ENCODE assay signal across 21 mouse cellular contexts in the genomic region with DNA sequence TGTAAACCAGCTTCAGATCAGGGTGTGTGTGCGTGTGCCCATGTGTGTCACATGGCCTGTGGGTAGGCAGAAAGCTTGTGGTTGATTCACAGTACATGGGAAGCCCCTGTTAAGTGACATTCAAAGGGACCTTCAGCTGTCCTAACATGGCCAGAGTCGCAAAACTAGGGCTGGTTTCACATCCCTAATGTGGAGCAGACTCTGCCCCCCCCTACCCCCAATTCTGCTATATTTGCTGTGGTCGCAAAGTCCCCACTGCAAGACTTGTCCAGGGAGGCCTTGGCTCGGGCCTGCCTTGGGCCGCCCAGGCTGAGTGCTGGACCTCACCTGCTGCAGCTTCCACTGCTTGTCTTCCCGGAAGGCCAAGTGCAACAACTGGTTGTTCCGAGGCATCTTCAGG. TPM values are rescaled to one million over a fixed set of nuclear protein-coding genes. Genes with fewer than 3 reads are reported as not detected.
A peak's percentile ranks its signal among the peaks of the same experiment; 100 is the strongest.
DNase-seq lines count a peak whose midpoint lies in the region; ATAC-seq lines count a peak whose summit lies in the region.
"Had no signal": no experiment of that assay in that cellular context is flagged by ENCODE, and none has a peak within 500 bp of the region (broad histone marks: within the 10 kb centered on the region; RNA-seq: fewer than 3 reads in every experiment).

No protein-coding gene starts in this region.

- H3K27me3 ChIP-seq in liver, embryonic 15.5 days: peaks cover 10% of the 10 kb centered on the region; the same call in 1 of the 2 replicates
- H3K27me3 ChIP-seq: neural tube, embryonic 12.5 days; Patski had no signal

- peaks cover 56% of the 10 kb centered on the region for H3K4me1 ChIP-seq in liver, embryonic 15.5 days (replicated peaks)

- peaks cover 25% of the 10 kb centered on the region for H3K36me3 ChIP-seq in liver, embryonic 15.5 days (replicated peaks)

- WGBS in liver, embryonic 15.5 days (ENCODE audit: insufficient replicate concordance): 47% methylated on average over 7 of the region's 7 CpGs

- no peak for ATAC-seq in liver, embryonic 15.5 days (ENCODE audit: insufficient read depth)
- ATAC-seq in common myeloid progenitor, adult 5-6 weeks (replicated peaks; ENCODE audit: low read depth, poor library complexity, severe bottlenecking): peak; percentile 19
- ATAC-seq in megakaryocyte progenitor cell, adult 5-6 weeks (replicated peaks; ENCODE audit: poor library complexity): peak; percentile 13
- ATAC-seq: forebrain, embryonic 16.5 days; hindbrain, embryonic 16.5 days; Patski had no signal

- H3K4me2 ChIP-seq in liver, embryonic 15.5 days: peak overlapping the region; percentile 94

- H3K4me3 ChIP-seq in liver, embryonic 15.5 days (replicated peaks): no peak overlapping the region
- H3K4me3 ChIP-seq: neural tube, embryonic 12.5 days had no signal

- no peak for DNase-seq in liver
- peak; percentile 13 for DNase-seq in yolk sac, embryonic 10.5 days (ENCODE audit: low spot score)
- DNase-seq in thymus, postnatal 14 days: no peak
- no peak for DNase-seq in kidney, adult 18-20 months
- DNase-seq: cerebellum, postnatal 14 days; heart, postnatal 10 days; kidney, adult 2 months; kidney, postnatal 4 days; lung, adult 2 months; lung, postnatal 4 days had no signal

- H3K9me3 ChIP-seq in liver, embryonic 15.5 days (replicated peaks): no peaks in the 10 kb centered on the region
- H3K9me3 ChIP-seq: embryonic facial prominence, embryonic 10.5 days; neural tube, embryonic 12.5 days had no signal

- H3K27ac ChIP-seq in liver, embryonic 15.5 days (replicated peaks): peak overlapping the region; percentile 33; the same call in 1 of the 2 replicates
- H3K27ac ChIP-seq: embryonic facial prominence, embryonic 10.5 days; neural tube, embryonic 12.5 days had no signal

- H3K9ac ChIP-seq in liver, embryonic 15.5 days: 0 out of 2 replicates have a peak overlapping the region, but pooled peaks have one; percentile 2
- H3K9ac ChIP-seq: neural tube, embryonic 12.5 days had no signal

RNA-seq across cellular contexts. Expression of gene Rogdi, which starts 2.1 kb away (rescaled TPM):
- 65.2 and 78.7 TPM in 2 replicates for polyA plus RNA-seq in liver, embryonic 15.5 days (2015; fragmentation: Nextera tagmentation; extraction: Ambion mirVana)
- total RNA-seq in common myeloid progenitor, adult 5-6 weeks (2017): 6.7 and 10.7 TPM in 2 replicates
- total RNA-seq in megakaryocyte progenitor cell, adult 5-6 weeks (2015): 45.8 and 48.9 TPM in 2 replicates
- 17.3 and 23.4 TPM in 2 replicates for total RNA-seq in megakaryocyte progenitor cell, adult 5-6 weeks (2017)

RNA-seq across cellular contexts. Expression of gene Smim22, which starts 4.2 kb away (rescaled TPM):
- polyA plus RNA-seq in liver, embryonic 15.5 days (2015; fragmentation: Nextera tagmentation; extraction: Ambion mirVana): 7.5 and 9.1 TPM in 2 replicates
- not detected in 2 replicates for total RNA-seq in common myeloid progenitor, adult 5-6 weeks (2017)
- not detected in 2 replicates for total RNA-seq in megakaryocyte progenitor cell, adult 5-6 weeks (2015)
- not detected in 2 replicates for total RNA-seq in megakaryocyte progenitor cell, adult 5-6 weeks (2017)
- total RNA-seq: gastrocnemius, adult 18-20 months; heart, postnatal 10 days had no signal
- polyA plus RNA-seq: erythroblast, embryonic 14.5 days; neural tube, embryonic 12.5 days; Patski had no signal

RNA-seq across cellular contexts. Expression of gene Sept12, which starts 13.6 kb away (rescaled TPM):
- polyA plus RNA-seq in liver, embryonic 15.5 days (2015; fragmentation: Nextera tagmentation; extraction: Ambion mirVana): not detected in 2 replicates
- not detected in 2 replicates for total RNA-seq in common myeloid progenitor, adult 5-6 weeks (2017)
- not detected in 2 replicates for total RNA-seq in megakaryocyte progenitor cell, adult 5-6 weeks (2015)
- not detected in 2 replicates for total RNA-seq in megakaryocyte progenitor cell, adult 5-6 weeks (2017)
- total RNA-seq: gastrocnemius, adult 18-20 months; heart, postnatal 10 days had no signal
- polyA plus RNA-seq: embryonic facial prominence, embryonic 10.5 days; erythroblast, embryonic 14.5 days; forebrain, embryonic 16.5 days; hindbrain, embryonic 16.5 days; kidney, adult 2 months; limb, embryonic 11.5 days; lung, adult 2 months; neural tube, embryonic 12.5 days had no signal

RNA-seq across cellular contexts. Expression of gene Glyr1, which starts 38.4 kb away (rescaled TPM):
- polyA plus RNA-seq in liver, embryonic 15.5 days (2015; fragmentation: Nextera tagmentation; extraction: Ambion mirVana): 41.6 and 46.0 TPM in 2 replicates
- total RNA-seq in common myeloid progenitor, adult 5-6 weeks (2017): 89.6 and 95.6 TPM in 2 replicates
- 69.5 and 74.6 TPM in 2 replicates for total RNA-seq in megakaryocyte progenitor cell, adult 5-6 weeks (2015)
- total RNA-seq in megakaryocyte progenitor cell, adult 5-6 weeks (2017): 103 and 112 TPM in 2 replicates

RNA-seq across cellular contexts. Expression of gene Ubn1, which starts 38.6 kb away (rescaled TPM):
- polyA plus RNA-seq in liver, embryonic 15.5 days (2015; fragmentation: Nextera tagmentation; extraction: Ambion mirVana): 8.5 and 9.5 TPM in 2 replicates
- 50.9 and 67.4 TPM in 2 replicates for total RNA-seq in common myeloid progenitor, adult 5-6 weeks (2017)
- total RNA-seq in megakaryocyte progenitor cell, adult 5-6 weeks (2015): 28.1 and 30.3 TPM in 2 replicates
- 37.2 and 43.6 TPM in 2 replicates for total RNA-seq in megakaryocyte progenitor cell, adult 5-6 weeks (2017)
